Mouse (Mus musculus) cerebellum, postnatal 36 days (tissue): ENCODE results near the gene Erp27.
"Not testable (repeated sequence)": the region's sequence is repeated elsewhere in the genome, so short reads cannot be mapped to it uniquely, and the experiment has no call there.

Experiments
- DNase-seq, 2 experiments: peaks; one replicate each; pipeline ENCODE4 v3.0.0; 2021 to 2022; ENCODE audit warnings: mixed read lengths in 2 of 2

The Erp27 gene

GRCm38 (mm10) chr6:136903885-136904470 lies 18.0 kb downstream of the Erp27 start:
- DNase-seq = no peak

DNA sequence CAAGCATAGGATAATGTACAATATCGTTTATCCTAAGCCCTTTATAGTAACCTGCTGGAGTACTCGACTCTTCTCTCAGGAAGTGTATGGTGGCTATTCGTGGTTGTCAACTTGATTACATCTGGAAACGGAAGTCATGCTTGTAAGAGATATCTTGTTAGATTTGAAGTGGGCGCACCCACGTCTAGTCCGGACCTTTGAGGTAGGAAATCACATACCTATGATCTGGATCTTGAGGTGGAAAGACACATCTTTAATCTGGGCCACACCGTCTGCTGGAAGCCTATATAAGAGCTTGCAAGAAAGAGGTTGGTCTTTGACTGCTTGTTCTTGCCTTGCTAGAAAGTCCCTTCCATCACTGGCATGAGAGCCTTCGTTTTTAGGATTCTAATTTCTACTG lies 19.5 kb downstream of the Erp27 start:
- no peak for DNase-seq

DNA sequence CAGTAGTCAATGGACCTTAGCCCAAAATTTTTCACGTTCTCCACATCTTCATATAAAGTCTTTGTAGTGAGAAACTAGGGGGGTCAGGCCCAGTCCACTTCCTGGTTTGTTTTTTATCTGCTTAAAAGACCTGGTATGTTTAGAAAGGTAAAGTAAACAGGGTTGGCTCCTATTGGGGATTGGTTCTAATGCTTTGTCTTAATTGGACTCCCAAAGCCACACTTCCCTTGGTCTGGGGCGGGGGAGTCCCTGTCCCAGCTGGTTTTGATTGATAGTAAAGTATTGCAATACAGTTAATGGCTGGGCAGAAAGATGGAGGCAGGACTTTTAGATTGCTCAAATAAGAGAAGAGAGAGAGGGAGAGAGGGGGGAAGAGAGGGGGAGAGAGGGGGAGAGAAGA lies 21.0 kb downstream of the Erp27 start:
- DNase-seq = no peak

GRCm38 (mm10) chr6:136900369-136901009 lies 21.5 kb downstream of the Erp27 start:
- no peak for DNase-seq

GRCm38 (mm10) chr6:136898954-136899353 lies 23.0 kb downstream of the Erp27 start:
- DNase-seq = no peak

GRCm38 (mm10) chr6:136898222-136898621 lies 23.8 kb downstream of the Erp27 start:
- DNase-seq = no peak

DNA sequence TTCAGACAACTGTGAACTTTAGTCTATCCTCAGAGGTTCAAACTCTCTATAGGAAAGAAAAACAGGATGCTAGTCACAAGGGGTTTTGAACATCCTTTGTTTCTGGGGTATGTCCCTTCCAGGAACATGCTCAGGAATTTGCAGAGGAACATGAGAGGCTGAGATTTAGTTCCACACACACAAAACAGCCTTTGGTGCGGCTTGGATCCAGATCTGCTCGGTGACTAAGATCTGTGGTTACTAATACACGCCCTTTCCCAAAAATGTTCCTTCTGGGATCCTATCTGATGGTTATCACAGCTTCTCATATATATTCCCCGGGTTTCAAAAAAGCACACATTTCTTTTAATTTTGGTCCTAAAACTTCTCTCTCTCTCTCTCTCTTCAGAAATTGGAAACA lies 24.2 kb downstream of the Erp27 start:
- no peak for DNase-seq

DNA sequence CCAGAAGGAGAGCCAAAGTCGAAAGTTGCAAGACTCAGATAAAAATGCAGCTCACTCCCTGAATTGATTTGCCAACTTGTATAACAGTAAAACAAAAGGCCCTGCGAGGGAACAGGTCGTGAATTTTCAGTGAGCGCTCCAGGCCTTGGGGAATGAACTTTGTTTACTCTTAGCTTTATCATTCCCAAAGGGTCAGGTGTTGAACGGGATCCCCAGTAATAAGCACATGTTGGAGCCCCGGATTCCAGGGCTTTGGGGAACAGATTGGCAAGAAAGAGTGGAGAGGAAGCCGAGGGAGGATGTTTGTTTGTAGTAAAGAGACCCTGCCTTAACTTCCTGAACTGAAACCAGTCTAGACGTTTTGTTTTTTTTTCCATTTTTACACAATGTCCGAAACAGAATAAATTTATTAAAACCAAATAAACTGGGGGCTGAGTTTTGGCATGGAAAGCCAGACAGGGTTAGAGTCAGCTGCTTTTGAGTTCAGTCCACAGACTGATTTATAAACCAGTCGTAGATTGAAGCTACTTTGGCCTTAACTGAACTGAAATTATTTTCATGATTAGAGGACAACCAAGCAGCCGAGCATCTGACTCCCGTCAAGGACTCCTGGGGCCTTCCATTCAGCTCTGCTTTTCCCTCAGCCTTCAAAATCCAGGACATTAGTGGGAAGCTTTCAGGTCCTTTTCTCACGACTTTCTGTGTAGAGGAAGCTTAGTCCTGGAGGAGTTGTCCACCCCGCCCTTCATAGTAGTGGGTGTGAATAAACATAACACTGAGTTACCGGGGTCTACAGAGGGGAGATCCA lies 27.2 kb downstream of the Erp27 start:
- DNase-seq = no peak

DNA sequence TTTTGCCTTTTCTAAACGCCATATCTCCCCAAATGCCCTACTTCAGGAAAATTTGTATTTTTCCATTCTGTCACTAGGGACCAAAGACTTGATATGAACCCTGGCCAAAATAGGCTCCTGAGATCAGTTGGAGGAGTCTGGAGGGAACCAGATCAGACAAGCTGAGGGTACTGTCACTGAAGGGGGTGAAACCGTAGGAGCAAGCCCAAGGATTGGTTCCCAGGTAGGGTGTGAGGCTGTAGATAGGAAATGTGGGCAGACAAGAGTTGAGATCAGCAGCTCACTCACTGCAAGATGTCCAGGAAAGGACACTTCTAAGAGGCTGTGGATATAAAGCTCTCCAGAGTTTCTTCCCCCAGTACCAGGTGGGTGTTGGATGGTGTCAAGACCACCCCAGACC lies 30.0 kb downstream of the Erp27 start:
- no peak for DNase-seq

GRCm38 (mm10) chr6:136889554-136889953 lies 32.4 kb downstream of the Erp27 start:
- no peak for DNase-seq

DNA sequence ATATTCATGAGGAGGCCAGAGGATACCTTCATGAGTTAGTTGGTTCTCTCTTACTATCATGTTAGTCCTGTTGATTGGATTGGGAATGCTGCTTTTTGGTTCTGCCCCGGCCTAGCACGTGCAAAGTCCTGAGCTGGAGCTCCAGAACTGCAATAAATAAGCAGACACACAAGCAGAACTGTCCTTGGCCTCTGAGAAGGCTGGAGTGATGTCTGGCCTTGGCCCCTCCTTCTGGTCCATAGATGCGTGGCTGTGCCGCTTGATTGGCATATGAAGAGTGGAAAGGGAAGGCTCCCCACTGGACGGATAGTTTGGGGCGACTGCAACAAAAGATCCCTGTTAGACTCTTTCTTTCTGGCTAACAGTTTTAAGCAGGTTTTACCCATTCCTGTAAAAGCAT lies 32.9 kb downstream of the Erp27 start:
- no peak for DNase-seq

- DNase-seq = no peak
These were observed 34.1 kb downstream of the Erp27 start for GRCm38 (mm10) chr6:136887854-136888253.

- DNase-seq = not testable (repeated sequence)
These were observed 37.2 kb downstream of the Erp27 start for GRCm38 (mm10) chr6:136884766-136885165.

GRCm38 (mm10) chr6:136883961-136884360 lies 38.0 kb downstream of the Erp27 start:
- no peak for DNase-seq

- DNase-seq = no peak
These were observed 38.5 kb downstream of the Erp27 start for GRCm38 (mm10) chr6:136883431-136883915.

DNA sequence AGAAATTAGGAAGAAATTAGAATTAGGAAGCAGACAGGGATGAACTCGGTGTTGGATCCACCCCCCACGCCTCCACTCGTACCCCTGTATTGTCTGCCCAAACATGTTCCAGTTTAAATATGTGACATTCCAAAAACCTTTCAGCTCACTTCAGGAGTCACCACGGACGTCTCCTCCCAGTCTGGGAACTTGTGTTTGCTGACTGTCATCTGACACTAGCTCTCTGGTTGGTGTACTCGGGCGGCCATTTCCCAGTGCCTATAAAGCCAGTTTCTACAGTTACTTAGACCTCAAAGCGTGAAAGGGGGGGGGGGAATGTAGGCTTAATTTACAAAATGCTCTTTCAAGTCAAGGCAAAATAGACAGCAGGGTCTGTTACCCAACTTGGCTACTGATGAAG lies 40.3 kb downstream of the Erp27 start:
- no peak for DNase-seq

- no peak for DNase-seq
These were observed 46.3 kb downstream of the Erp27 start, which contains the start of gene Mgp for GRCm38 (mm10) chr6:136875670-136876069. Gene Mgp (minus strand): TSS chr6:136875823.

GRCm38 (mm10) chr6:136874599-136874998 lies 47.4 kb downstream of the Erp27 start:
- DNase-seq = no peak

GRCm38 (mm10) chr6:136868921-136869320 lies 53.1 kb downstream of the Erp27 start:
- no peak for DNase-seq

- DNase-seq = no peak
These were observed 55.8 kb downstream of the Erp27 start for GRCm38 (mm10) chr6:136866150-136866549.

GRCm38 (mm10) chr6:136865360-136865759 lies 56.6 kb downstream of the Erp27 start:
- DNase-seq = no peak

DNA sequence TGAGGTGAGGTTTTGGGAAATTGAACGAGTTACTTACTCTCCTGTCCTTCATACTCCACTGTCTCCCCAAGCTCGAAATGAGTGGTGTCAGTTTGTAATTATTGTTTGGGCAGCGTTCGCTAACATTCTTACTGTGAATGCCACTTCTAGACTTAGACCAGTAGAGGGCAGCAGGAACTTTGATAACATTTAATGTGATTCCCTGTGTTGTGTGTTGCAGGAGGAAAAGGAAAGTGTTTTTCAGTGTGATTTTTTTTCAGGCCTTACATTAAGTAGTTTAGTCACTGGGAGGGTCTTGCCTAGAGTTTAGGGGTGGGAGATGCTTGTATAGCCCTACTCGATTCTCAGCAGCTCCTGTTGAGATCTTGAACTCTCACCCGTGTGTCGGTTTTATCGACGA lies 61.0 kb downstream of the Erp27 start:
- peak in 1 of 2 experiments; percentile 21 for DNase-seq

DNA sequence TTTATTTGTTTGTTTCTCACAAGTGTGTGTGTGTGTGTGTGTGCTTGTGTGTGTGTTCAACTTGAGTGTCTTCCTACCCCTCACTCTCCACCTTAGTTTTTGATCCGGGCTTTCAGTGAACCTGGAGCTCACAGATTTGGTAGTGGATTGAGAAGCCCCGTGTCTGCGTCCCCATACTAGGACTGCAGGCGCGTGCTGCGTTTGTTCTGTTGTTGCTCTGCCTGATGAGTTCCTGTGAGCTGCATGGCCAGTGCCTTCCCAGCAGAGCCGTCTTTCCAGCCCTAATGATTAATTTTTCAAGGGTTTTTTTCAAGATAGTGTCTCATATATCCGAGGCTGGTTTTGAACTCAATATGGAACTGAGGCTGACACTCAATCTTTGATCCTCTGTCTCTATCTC lies 63.6 kb downstream of the Erp27 start:
- no peak for DNase-seq

- DNase-seq = no peak
These were observed 64.1 kb downstream of the Erp27 start for GRCm38 (mm10) chr6:136857873-136858260.
